Mouse (Mus musculus) testis, postnatal 14 days (tissue): Measurements from ENCODE around the gene Smim27.
"Not testable (repeated sequence)": the region's sequence is repeated elsewhere in the genome, so short reads cannot be mapped to it uniquely, and the experiment has no call there.

ENCODE experiments used
- DNase-seq: peaks from one replicate; pipeline ENCODE4 v3.0.0; 2021; ENCODE audit warnings: low spot score

The Smim27 gene

GRCm38 (mm10) chr4:40254385-40255103, 14.8 kb upstream of the Smim27 start:
- DNase-seq, result no peak

DNA sequence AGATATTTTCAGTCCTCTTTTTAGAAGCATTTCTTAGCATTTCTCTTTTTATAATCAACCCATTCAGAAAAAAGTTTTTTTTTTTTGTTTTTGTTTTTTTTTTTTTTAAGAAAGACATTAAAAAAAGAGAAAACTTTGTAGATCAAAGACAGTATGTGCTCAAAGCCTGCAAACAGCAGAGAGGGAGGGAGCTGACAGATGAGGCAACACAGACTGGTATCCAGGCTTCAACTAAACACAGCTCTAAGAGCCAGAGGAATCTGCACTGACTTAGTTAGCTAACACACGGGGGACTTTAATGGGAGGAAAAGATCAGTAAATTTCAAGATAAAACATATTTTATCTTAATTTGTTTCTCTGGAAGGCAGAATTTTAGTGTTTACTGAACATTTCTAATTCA, 5.1 kb upstream of the Smim27 start:
- no peak for DNase-seq

DNA sequence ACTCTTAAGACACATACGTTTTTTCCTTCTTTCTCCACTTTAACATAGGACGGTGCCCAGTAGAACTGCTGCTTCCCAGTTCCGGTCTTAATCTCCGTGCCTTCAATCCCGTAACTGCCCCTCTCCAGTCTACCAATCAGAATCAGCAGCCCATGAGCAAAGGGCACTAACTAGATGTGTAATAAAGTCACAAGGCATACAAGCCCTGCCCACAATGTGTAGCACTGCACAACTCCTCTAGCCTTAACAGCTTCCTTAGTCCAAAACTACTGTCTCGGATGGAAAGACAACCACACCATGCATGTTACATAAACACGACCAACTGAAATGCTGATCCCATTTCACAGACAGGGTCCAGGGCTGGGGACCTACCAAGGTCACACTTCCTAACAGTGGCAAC, 1.7 kb upstream of the Smim27 start:
- no peak for DNase-seq

DNA sequence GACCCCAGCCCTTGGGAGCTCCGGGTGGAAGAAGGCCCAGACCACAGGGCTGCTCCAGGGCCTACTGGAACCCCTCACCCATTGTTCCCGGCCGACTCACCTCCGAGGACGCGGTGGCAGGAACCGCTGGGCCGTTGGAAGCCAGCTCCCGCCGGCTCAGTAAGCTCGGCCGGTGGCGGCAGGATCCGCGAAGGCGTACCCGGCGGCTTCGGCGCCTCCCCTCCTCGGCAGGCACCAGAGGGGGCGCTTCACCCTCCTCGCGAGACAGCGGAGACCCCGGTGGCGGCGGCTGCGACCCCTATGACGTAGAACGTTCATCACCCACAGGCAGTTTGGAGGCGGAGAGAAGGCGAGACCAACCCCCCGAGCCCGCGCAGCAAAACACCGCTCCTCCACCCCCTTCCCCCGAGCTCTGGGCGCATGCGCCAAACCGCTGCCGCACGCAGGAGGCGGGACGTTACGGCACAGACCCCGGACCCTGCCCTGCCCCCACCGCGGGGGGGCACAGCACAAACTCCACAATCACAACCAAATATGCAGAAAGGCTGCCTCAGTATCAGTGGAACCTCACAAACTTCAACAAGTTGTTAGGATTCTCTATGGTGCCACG, 1.1 kb upstream of the Smim27 start:
- peak; percentile 93 for DNase-seq

GRCm38 (mm10) chr4:40268835-40269234, 544 bp upstream of the Smim27 start:
- DNase-seq, result no peak

DNA sequence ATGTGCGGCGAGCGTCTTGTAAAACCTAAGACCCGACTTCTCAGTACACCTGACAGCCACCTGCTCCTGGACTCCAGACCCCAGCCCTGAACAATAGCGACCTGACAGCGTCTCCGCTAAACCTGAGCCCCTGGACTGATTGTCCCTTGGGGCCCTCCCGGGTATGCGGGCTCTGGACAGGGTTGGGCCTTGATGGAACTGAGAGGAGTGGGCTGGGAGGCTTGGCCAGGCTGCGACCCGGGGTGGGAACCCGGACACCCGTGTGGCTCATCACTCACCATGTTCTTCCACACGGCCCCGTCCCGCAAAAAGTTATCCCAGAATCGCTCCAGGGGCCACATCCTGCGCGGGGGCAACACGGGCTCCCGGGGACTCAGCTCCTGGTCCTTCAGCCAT, 9.5 kb downstream of the Smim27 start:
- no peak for DNase-seq

- DNase-seq, result peak; percentile 95
Measured at GRCm38 (mm10) chr4:40279276-40279900, 10.0 kb downstream of the Smim27 start, which contains the start of gene Ndufb6. TSS of gene Ndufb6 (minus strand) at chr4:40279421.

GRCm38 (mm10) chr4:40285582-40285981, 16.2 kb downstream of the Smim27 start:
- DNase-seq, result no peak

DNA sequence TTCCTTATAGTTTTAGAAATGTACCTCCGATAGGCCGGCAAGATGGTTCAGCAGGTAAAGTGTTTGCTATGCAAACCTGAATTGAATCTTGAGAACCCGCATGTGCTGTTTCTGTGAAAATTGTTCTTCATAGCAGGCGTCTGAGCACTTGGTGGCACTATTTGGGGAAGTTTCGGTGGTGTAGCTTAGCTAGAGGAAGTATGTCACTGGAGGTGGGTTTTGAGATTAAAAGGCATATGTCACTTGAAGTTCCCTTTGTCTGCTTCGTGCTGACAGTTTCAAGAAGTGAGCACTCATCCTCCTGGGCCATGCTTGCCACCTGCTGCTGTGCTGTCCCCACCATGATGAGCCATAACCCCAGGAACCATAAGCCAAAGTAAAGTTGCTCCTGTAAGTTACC, 18.0 kb downstream of the Smim27 start:
- DNase-seq, result no peak

DNA sequence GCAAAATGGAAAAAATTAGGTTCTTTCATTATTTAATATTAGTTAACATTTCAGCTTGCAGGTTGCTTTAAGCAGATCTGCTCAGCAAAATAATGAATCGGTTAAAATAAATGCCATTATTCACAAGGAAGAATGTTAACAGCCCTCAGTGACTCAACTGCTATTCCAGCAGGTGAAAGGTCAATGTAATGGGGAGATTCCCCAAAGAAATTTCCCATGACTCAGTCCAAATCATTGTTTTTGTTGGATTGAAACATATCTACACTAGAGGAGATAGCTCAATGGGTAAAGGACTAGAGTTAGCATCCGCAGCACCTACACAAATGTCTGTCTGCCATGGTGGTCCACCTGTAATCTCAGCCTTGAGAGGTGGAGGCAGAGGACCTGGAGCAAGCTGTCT, 19.7 kb downstream of the Smim27 start:
- no peak for DNase-seq

DNA sequence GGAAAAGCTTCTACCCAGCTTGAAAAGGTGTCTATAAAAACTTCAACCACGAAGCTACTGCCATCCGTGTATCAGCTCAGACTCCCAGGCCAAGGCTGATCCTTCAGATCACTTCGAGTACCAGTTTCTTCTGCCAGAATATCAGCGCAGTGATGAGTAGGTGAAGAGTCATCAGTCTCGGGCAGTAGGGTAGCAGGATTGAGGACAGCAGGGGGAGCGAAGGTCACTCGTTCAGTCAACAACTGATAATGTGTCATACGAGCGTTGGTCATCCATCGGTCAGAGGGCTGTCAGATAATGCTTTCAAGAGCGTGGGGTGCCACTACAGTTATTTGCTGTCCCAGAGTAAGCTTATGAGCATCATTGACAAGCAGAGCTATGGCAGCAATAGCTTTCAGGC, 22.1 kb downstream of the Smim27 start:
- DNase-seq, result not testable (repeated sequence)

- DNase-seq, result peak; percentile 50
Measured at GRCm38 (mm10) chr4:40299169-40299568, 29.8 kb downstream of the Smim27 start.

- peak; percentile 72 for DNase-seq
Measured at GRCm38 (mm10) chr4:40301076-40301789, 31.9 kb downstream of the Smim27 start.

- no peak for DNase-seq
Measured at GRCm38 (mm10) chr4:40302445-40303125, 33.2 kb downstream of the Smim27 start.

DNA sequence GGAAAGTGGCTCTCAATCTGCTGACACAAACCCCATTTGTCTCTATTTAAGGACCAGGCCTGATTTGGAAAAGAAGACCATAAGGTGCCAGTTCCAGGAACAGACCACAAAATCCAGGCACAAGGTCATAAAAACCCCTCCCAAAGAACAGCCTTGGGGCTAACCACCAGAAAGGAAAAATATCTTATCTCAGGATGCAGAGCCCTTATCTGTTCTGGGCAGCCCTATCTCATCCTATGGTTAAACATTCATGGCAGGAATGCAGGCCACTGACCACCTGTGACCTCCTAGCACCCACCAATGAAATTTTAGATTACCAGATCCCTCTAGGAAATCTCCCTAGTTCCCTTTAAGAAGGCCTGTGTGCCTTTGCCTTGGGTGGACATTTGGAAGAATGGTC, 40.3 kb downstream of the Smim27 start:
- DNase-seq, result no peak

- DNase-seq, result no peak
Measured at GRCm38 (mm10) chr4:40310796-40311383, 41.5 kb downstream of the Smim27 start.

GRCm38 (mm10) chr4:40312213-40312612, 42.8 kb downstream of the Smim27 start:
- no peak for DNase-seq

- DNase-seq, result no peak
Measured at GRCm38 (mm10) chr4:40313026-40313425, 43.6 kb downstream of the Smim27 start.

- DNase-seq, result no peak
Measured at GRCm38 (mm10) chr4:40317404-40317803, 48.0 kb downstream of the Smim27 start.
